Mouse (Mus musculus): Measurements from ENCODE around the gene Ehbp1. TPM values are rescaled to one million over a fixed set of nuclear protein-coding genes. Genes with fewer than 3 reads are reported as not detected.

The Ehbp1 gene
- polyA plus RNA-seq, 1 experiment, result 29.1 TPM

GRCm38 (mm10) chr11:22170962-22171638 is 171.0 kb downstream of the Ehbp1 start:
- Histone ChIP-seq H3K9me3 (replicated peaks; ENCODE audit: control insufficient read depth, insufficient read depth, low read length, poor library complexity, severe bottlenecking) (no peaks in the 10 kb centered on the region), H3K4me1 (ENCODE audit: control insufficient read depth, insufficient read depth, low read length) (no peaks in the 10 kb centered on the region), H3K9ac (ENCODE audit: low read depth, poor library complexity, severe bottlenecking) (no peak overlapping the region), H3K27ac (ENCODE audit: insufficient read depth, low read length) (no peak overlapping the region), H3K27me3 (ENCODE audit: control insufficient read depth, insufficient read depth, low read length, poor library complexity, severe bottlenecking) (no peaks in the 10 kb centered on the region), H3K36me3 (ENCODE audit: control insufficient read depth, insufficient read depth, low read length, poor library complexity, severe bottlenecking) (no peaks in the 10 kb centered on the region; the same call in 1 of the 2 replicates), H3K4me3 (ENCODE audit: low read depth, low read length) (no peak overlapping the region)
- no peak for TF ChIP-seq EP300 (IDR thresholded peaks at IDR 0.05; ENCODE audit: insufficient read depth, low read depth, low read length)
- TF ChIP-seq POLR2A (IDR thresholded peaks at IDR 0.05; ENCODE audit: insufficient read depth, low read length), result no peak
- TF ChIP-seq CTCF (IDR thresholded peaks at IDR 0.05; ENCODE audit: low read depth, low read length), result no peak

GRCm38 (mm10) chr11:22157882-22158281 is 184.2 kb downstream of the Ehbp1 start:
- TF ChIP-seq CTCF (IDR thresholded peaks at IDR 0.05; ENCODE audit: low read depth, low read length), result no peak
- no peaks in the 10 kb centered on the region for H3K4me1 ChIP-seq (ENCODE audit: control insufficient read depth, insufficient read depth, low read length)
- H3K9ac ChIP-seq (ENCODE audit: low read depth, poor library complexity, severe bottlenecking), result no peak overlapping the region
- no peaks in the 10 kb centered on the region for H3K36me3 ChIP-seq (ENCODE audit: control insufficient read depth, insufficient read depth, low read length, poor library complexity, severe bottlenecking)
- H3K27me3 ChIP-seq (ENCODE audit: control insufficient read depth, insufficient read depth, low read length, poor library complexity, severe bottlenecking), result no peaks in the 10 kb centered on the region
- H3K27ac ChIP-seq (ENCODE audit: insufficient read depth, low read length), result no peak overlapping the region
- no peak overlapping the region for H3K4me3 ChIP-seq (ENCODE audit: low read depth, low read length)
- no peaks in the 10 kb centered on the region for H3K9me3 ChIP-seq (replicated peaks; ENCODE audit: control insufficient read depth, insufficient read depth, low read length, poor library complexity, severe bottlenecking)

- H3K9me3 ChIP-seq (replicated peaks; ENCODE audit: control insufficient read depth, insufficient read depth, low read length, poor library complexity, severe bottlenecking), result no peaks in the 10 kb centered on the region
- H3K9ac ChIP-seq (ENCODE audit: low read depth, poor library complexity, severe bottlenecking), result no peak overlapping the region
- H3K36me3 ChIP-seq (ENCODE audit: control insufficient read depth, insufficient read depth, low read length, poor library complexity, severe bottlenecking), result no peaks in the 10 kb centered on the region
- H3K4me3 ChIP-seq (ENCODE audit: low read depth, low read length), result no peak overlapping the region
- no peaks in the 10 kb centered on the region for H3K27me3 ChIP-seq (ENCODE audit: control insufficient read depth, insufficient read depth, low read length, poor library complexity, severe bottlenecking)
- TF ChIP-seq POLR2A (IDR thresholded peaks at IDR 0.05; ENCODE audit: insufficient read depth, low read length), result no peak
- no peak overlapping the region for H3K27ac ChIP-seq (ENCODE audit: insufficient read depth, low read length)
- no peaks in the 10 kb centered on the region for H3K4me1 ChIP-seq (ENCODE audit: control insufficient read depth, insufficient read depth, low read length)
Measured at GRCm38 (mm10) chr11:22156182-22156581, 185.9 kb downstream of the Ehbp1 start.

- H3K27me3 ChIP-seq (ENCODE audit: control insufficient read depth, insufficient read depth, low read length, poor library complexity, severe bottlenecking), result no peaks in the 10 kb centered on the region
- no peaks in the 10 kb centered on the region for H3K4me1 ChIP-seq (ENCODE audit: control insufficient read depth, insufficient read depth, low read length)
- H3K27ac ChIP-seq (ENCODE audit: insufficient read depth, low read length), result no peak overlapping the region
- TF ChIP-seq EP300 (IDR thresholded peaks at IDR 0.05; ENCODE audit: insufficient read depth, low read depth, low read length) (no peak), CTCF (IDR thresholded peaks at IDR 0.05; ENCODE audit: low read depth, low read length) (no peak), POLR2A (IDR thresholded peaks at IDR 0.05; ENCODE audit: insufficient read depth, low read length) (no peak)
- H3K9ac ChIP-seq (ENCODE audit: low read depth, poor library complexity, severe bottlenecking), result no peak overlapping the region
- H3K9me3 ChIP-seq (replicated peaks; ENCODE audit: control insufficient read depth, insufficient read depth, low read length, poor library complexity, severe bottlenecking), result no peaks in the 10 kb centered on the region
- H3K36me3 ChIP-seq (ENCODE audit: control insufficient read depth, insufficient read depth, low read length, poor library complexity, severe bottlenecking), result no peaks in the 10 kb centered on the region
- no peak overlapping the region for H3K4me3 ChIP-seq (ENCODE audit: low read depth, low read length)
Measured at GRCm38 (mm10) chr11:22155366-22156095, 186.6 kb downstream of the Ehbp1 start.

- Histone ChIP-seq H3K4me3 (ENCODE audit: low read depth, low read length) (no peak overlapping the region), H3K4me1 (ENCODE audit: control insufficient read depth, insufficient read depth, low read length) (no peaks in the 10 kb centered on the region), H3K27ac (ENCODE audit: insufficient read depth, low read length) (no peak overlapping the region), H3K9ac (ENCODE audit: low read depth, poor library complexity, severe bottlenecking) (no peak overlapping the region), H3K27me3 (ENCODE audit: control insufficient read depth, insufficient read depth, low read length, poor library complexity, severe bottlenecking) (no peaks in the 10 kb centered on the region), H3K9me3 (replicated peaks; ENCODE audit: control insufficient read depth, insufficient read depth, low read length, poor library complexity, severe bottlenecking) (no peaks in the 10 kb centered on the region), H3K36me3 (ENCODE audit: control insufficient read depth, insufficient read depth, low read length, poor library complexity, severe bottlenecking) (no peaks in the 10 kb centered on the region)
- TF ChIP-seq CTCF (IDR thresholded peaks at IDR 0.05; ENCODE audit: low read depth, low read length) (no peak), POLR2A (IDR thresholded peaks at IDR 0.05; ENCODE audit: insufficient read depth, low read length) (no peak), EP300 (IDR thresholded peaks at IDR 0.05; ENCODE audit: insufficient read depth, low read depth, low read length) (no peak)
Measured at GRCm38 (mm10) chr11:22154501-22155294, 187.4 kb downstream of the Ehbp1 start.

GRCm38 (mm10) chr11:22140737-22141136 is 201.4 kb downstream of the Ehbp1 start:
- H3K27ac ChIP-seq (ENCODE audit: insufficient read depth, low read length), result no peak overlapping the region

More at GRCm38 (mm10) chr11:22140737-22141136, 201.4 kb downstream of the Ehbp1 start:
- Histone ChIP-seq H3K4me3 (ENCODE audit: low read depth, low read length) (no peak overlapping the region), H3K36me3 (ENCODE audit: control insufficient read depth, insufficient read depth, low read length, poor library complexity, severe bottlenecking) (no peaks in the 10 kb centered on the region; the same call in 1 of the 2 replicates), H3K9me3 (replicated peaks; ENCODE audit: control insufficient read depth, insufficient read depth, low read length, poor library complexity, severe bottlenecking) (no peaks in the 10 kb centered on the region), H3K27me3 (ENCODE audit: control insufficient read depth, insufficient read depth, low read length, poor library complexity, severe bottlenecking) (no peaks in the 10 kb centered on the region), H3K4me1 (ENCODE audit: control insufficient read depth, insufficient read depth, low read length) (no peaks in the 10 kb centered on the region), H3K9ac (ENCODE audit: low read depth, poor library complexity, severe bottlenecking) (no peak overlapping the region)
- no peak for TF ChIP-seq CTCF (IDR thresholded peaks at IDR 0.05; ENCODE audit: low read depth, low read length)
- no peak for TF ChIP-seq POLR2A (IDR thresholded peaks at IDR 0.05; ENCODE audit: insufficient read depth, low read length)
- TF ChIP-seq EP300 (IDR thresholded peaks at IDR 0.05; ENCODE audit: insufficient read depth, low read depth, low read length), result no peak
